Mouse (Mus musculus) embryonic facial prominence, embryonic 14.5 days (tissue): ENCODE data around the gene Gm20479. TPM values are rescaled to one million over a fixed set of nuclear protein-coding genes. Genes with fewer than 3 reads are reported as not detected.

Source experiments
- ATAC-seq: fragments of 200-750 bp; cut with Nextera tagmentation; 2 replicates; pipeline ENCODE4 v1.8.0; 2017; ENCODE audit warnings: low read depth, moderate number of reproducible peaks, moderate TSS enrichment
- DNase-seq: peaks from one replicate; pipeline ENCODE4 v3.0.0-alpha.2; 2015; ENCODE audit warnings: low spot score
- H3K27ac ChIP-seq: fragments of 300-500 bp; sonication (generic); replicated peaks from 2 replicates; pipeline ENCODE4 v1.5.1; 2014; ENCODE audit warnings: low read depth, mild to moderate bottlenecking, low read length, moderate library complexity
- H3K27me3 ChIP-seq: fragments of 300-500 bp; sonication (generic); replicated peaks from 2 replicates; pipeline ENCODE4 v1.6.1; 2014; ENCODE audit warnings: low read length; ENCODE audit not compliant: control insufficient read depth, insufficient read depth
- H3K36me3 ChIP-seq: fragments of 300-500 bp; sonication (generic); 2 replicates; pipeline ENCODE4 v1.6.1; 2014; ENCODE audit warnings: low read length, mixed read lengths; ENCODE audit not compliant: control insufficient read depth, insufficient read depth
- H3K4me1 ChIP-seq: fragments of 300-500 bp; sonication (generic); 2 replicates; pipeline ENCODE4 v1.6.1; 2014; ENCODE audit warnings: antibody characterized with exemption, low read length; ENCODE audit not compliant: control insufficient read depth, insufficient read depth
- H3K4me2 ChIP-seq: fragments of 300-500 bp; sonication (generic); 2 replicates; pipeline ENCODE4 v1.6.1; 2014; ENCODE audit warnings: low read depth, mild to moderate bottlenecking, low read length, moderate library complexity, mixed read lengths
- H3K4me3 ChIP-seq: fragments of 300-500 bp; sonication (generic); 2 replicates; pipeline ENCODE4 v1.5.1; 2014; ENCODE audit warnings: low read depth, mild to moderate bottlenecking, low read length
- H3K9ac ChIP-seq: fragments of 300-500 bp; sonication (generic); 2 replicates; pipeline ENCODE4 v1.6.1; 2014; ENCODE audit warnings: low read depth, mild to moderate bottlenecking, low read length, moderate library complexity, mixed read lengths
- H3K9me3 ChIP-seq: fragments of 300-500 bp; sonication (generic); 2 replicates; pipeline ENCODE4 v1.6.1; 2016; ENCODE audit warnings: low read length; ENCODE audit not compliant: control insufficient read depth
- WGBS: fragments of 180-500 bp; shearing (Covaris S2); extraction: QIAGEN DNeasy Blood & Tissue Kit; methylation state at CpG from one replicate; pipeline ENCODE4 v1.1.7; 2014; 5-methylcytosine and 5-hydroxymethylcytosine counted together
- polyA plus RNA-seq: library from polyadenylated mRNA; unstranded; fragments of >200 nt; fragmentation: Nextera tagmentation; extraction: Ambion mirVana; gene quantifications from 2 replicates; pipeline ENCODE4 v1.2.1, GENCODE M21; 2014

Gene Gm20479
- polyA plus RNA-seq, 1 experiment from 2014 or later, result not detected

DNA sequence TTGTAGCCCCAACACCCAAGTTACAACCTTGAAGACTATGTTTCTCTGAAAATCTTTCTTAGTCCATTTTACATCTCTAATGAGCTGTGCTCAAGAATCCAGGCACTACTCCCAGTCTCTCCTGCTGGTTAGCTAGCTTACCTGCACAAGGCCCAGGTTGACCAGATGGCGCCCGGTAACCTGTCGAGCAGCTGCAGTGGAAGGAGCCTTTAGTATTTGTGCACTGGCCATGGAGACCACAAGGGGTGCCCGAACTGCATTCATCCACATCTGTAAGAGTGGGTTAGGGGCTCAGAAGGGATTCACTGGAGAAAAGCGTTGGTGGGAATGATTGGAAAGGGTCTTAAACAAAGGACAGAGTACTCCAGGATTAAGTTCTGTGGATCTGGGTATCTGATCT is 34.2 kb downstream of the Gm20479 start:
- peaks cover 31% of the 10 kb centered on the region for H3K36me3 ChIP-seq
- no peaks in the 10 kb centered on the region for H3K9me3 ChIP-seq
- ATAC-seq (no peak), DNase-seq (no peak)
- no peak overlapping the region for H3K27ac ChIP-seq
- no peak overlapping the region for H3K9ac ChIP-seq
- H3K4me2 ChIP-seq, result no peak overlapping the region
- peaks cover 34% of the 10 kb centered on the region for H3K27me3 ChIP-seq
- 93% methylated on average over 5 of the region's 5 CpGs for WGBS
- peaks cover 9% of the 10 kb centered on the region; the same call in 1 of the 2 replicates for H3K4me1 ChIP-seq
- H3K4me3 ChIP-seq, result no peak overlapping the region

DNA sequence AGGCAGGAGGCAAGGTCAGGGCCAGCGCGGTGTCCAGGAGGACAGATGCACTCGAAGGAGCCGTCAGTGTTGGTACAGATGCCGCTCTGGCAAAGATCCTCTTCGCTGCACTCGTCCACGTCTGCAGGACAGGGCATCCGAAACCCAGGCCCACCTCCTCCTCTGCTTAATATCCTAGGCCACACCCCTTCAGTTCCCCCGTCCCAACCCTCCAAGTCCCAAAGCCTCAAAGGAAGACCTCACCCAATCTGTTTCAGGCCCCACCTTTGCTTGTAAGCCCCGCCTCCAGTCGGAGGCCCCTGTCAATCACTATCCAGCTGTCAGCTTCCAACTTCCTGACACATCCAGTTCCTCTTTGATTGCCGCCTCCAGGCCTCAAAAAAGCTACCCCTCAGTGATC is 34.9 kb downstream of the Gm20479 start:
- DNase-seq (no peak), ATAC-seq (no peak)
- Histone ChIP-seq H3K9me3 (no peaks in the 10 kb centered on the region), H3K4me1 (peaks cover 9% of the 10 kb centered on the region; the same call in 1 of the 2 replicates), H3K9ac (no peak overlapping the region), H3K27me3 (peaks cover 27% of the 10 kb centered on the region), H3K4me3 (no peak overlapping the region), H3K27ac (no peak overlapping the region), H3K4me2 (no peak overlapping the region), H3K36me3 (peaks cover 32% of the 10 kb centered on the region)
- 21% methylated on average over 10 of the region's 13 CpGs for WGBS

DNA sequence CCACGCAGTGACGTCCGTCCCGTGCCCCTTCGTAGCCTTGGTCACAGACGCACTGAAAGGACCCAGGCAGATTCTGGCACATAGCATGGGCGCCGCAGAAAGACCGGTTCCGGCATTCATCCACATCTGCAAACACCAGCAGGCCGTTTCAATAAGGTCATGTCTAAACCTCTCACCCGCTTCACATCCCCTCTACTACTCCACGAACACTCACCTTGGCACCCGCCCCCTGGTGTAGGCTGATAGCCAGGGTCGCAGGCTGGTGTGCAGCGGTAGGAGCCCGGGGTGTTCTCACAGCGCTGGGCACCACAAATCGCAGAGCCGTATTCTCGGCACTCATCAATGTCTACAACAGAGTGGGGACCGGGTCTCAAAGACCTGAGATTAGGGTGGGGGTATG is 37.8 kb downstream of the Gm20479 start:
- no peak for DNase-seq
- Histone ChIP-seq H3K27ac (no peak overlapping the region), H3K9ac (no peak overlapping the region), H3K4me1 (no peaks in the 10 kb centered on the region), H3K4me2 (no peak overlapping the region), H3K27me3 (peaks cover 2% of the 10 kb centered on the region; the same call in 1 of the 2 replicates), H3K4me3 (no peak overlapping the region), H3K36me3 (peaks cover 27% of the 10 kb centered on the region), H3K9me3 (peaks cover 2% of the 10 kb centered on the region; the same call in 1 of the 2 replicates)
- ATAC-seq, result no peak
- WGBS, result 91% methylated on average over 22 of the region's 22 CpGs

DNA sequence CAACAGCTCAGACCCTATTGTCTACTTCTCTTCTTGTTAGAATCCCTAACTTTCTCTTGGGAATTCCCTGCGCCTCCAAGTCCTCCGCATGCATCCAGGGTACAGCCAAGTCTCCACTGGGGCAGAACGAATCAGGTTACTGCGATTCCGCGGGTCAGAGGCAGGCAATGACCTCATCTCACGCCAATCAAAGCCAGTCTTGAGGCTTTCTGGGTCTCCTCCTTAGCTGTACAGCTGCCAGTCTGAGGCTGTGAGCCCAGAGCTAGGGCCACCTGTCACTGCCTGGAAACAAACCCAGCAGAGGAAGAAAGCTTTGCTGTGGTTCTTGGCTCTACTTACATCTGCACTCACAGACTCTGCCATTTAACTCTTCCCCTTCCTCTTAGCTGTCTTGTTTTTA is 41.3 kb downstream of the Gm20479 start:
- Histone ChIP-seq H3K36me3 (peaks cover 33% of the 10 kb centered on the region), H3K4me3 (no peak overlapping the region), H3K9ac (no peak overlapping the region), H3K4me2 (no peak overlapping the region), H3K27me3 (no peaks in the 10 kb centered on the region), H3K27ac (no peak overlapping the region), H3K9me3 (peaks cover 12% of the 10 kb centered on the region; the same call in 1 of the 2 replicates), H3K4me1 (no peaks in the 10 kb centered on the region)
- 21% methylated on average over 7 of the region's 7 CpGs for WGBS
- DNase-seq (peak; percentile 87), ATAC-seq (peak; percentile 93)

DNA sequence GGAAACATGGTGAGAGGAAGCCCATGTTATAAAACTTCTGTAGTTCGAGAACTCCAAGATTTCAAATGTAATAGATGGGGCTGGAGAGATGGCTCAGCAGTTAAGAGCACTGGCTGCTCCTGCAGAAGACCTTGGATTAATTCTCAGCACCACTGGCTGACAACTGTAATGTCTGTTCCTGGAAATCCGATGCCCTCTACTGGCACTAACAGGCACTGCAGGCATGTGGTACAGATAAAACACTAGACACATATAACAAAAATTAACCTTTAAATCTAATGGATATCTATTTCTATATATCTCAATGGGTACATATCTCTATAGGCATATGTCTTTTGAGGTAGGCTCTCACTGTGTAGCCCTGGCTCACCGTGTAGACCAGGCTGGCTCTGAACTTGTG is 42.8 kb downstream of the Gm20479 start:
- 91% methylated on average over 3 of the region's 3 CpGs for WGBS
- ATAC-seq, result no peak
- Histone ChIP-seq H3K4me3 (no peak overlapping the region), H3K4me1 (peaks cover 8% of the 10 kb centered on the region; the same call in 1 of the 2 replicates), H3K9me3 (peaks cover 12% of the 10 kb centered on the region; the same call in 1 of the 2 replicates), H3K27me3 (no peaks in the 10 kb centered on the region; the same call in 1 of the 2 replicates), H3K4me2 (no peak overlapping the region), H3K36me3 (peaks cover 29% of the 10 kb centered on the region), H3K9ac (no peak overlapping the region), H3K27ac (no peak overlapping the region)
- DNase-seq, result no peak

DNA sequence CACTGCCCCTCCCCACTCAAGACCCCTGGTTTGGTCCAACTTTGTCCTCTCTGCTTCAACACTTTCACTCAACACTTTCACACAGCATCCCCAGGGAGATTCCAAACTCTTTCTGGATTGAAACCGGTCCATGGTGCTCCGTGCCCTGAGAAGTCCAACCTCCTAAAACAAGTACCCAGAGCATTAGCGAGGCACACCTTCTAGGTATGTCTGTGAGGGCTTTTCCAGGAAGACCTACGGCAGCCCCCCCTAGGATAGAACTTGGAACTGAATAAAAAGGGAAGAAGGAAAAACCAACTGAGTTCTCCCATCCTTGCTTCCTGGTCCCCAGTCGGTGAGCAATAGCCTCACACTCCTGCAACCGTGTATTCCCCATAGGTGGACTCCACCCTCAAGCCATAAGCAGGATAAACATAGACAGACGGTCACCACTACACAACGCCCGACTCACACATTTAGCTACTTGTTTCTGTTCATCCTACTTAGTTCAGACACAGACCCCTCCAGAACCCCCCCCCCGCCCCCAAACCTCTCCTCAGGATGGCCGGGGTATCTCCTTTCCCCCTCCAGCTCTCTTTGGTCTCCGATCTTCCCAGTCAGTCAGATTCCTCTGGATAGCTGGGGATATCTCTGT is 45.5 kb downstream of the Gm20479 start:
- no peak for ATAC-seq
- no peak overlapping the region for H3K9ac ChIP-seq
- no peak for DNase-seq

GRCm38 (mm10) chr7:27310996-27311535 is 46.2 kb downstream of the Gm20479 start:
- DNase-seq, result no peak
- Histone ChIP-seq H3K9ac (no peak overlapping the region), H3K4me1 (peaks cover 8% of the 10 kb centered on the region; the same call in 1 of the 2 replicates), H3K4me2 (no peak overlapping the region), H3K9me3 (peaks cover 12% of the 10 kb centered on the region; the same call in 1 of the 2 replicates), H3K27me3 (no peaks in the 10 kb centered on the region; the same call in 1 of the 2 replicates), H3K4me3 (no peak overlapping the region), H3K36me3 (peaks cover 23% of the 10 kb centered on the region; the same call in 1 of the 2 replicates), H3K27ac (no peak overlapping the region)
- 42% methylated on average over 8 of the region's 8 CpGs for WGBS
- no peak for ATAC-seq

More for the DNA sequence above, 45.5 kb downstream of the Gm20479 start:
- WGBS, result 90% methylated on average over 12 of the region's 12 CpGs
- no peak overlapping the region for H3K27ac ChIP-seq
- peaks cover 12% of the 10 kb centered on the region; the same call in 1 of the 2 replicates for H3K9me3 ChIP-seq
- peaks cover 20% of the 10 kb centered on the region; the same call in 1 of the 2 replicates for H3K36me3 ChIP-seq
- no peaks in the 10 kb centered on the region; the same call in 1 of the 2 replicates for H3K27me3 ChIP-seq
- H3K4me3 ChIP-seq, result no peak overlapping the region
- peaks cover 8% of the 10 kb centered on the region; the same call in 1 of the 2 replicates for H3K4me1 ChIP-seq
- H3K4me2 ChIP-seq, result no peak overlapping the region

- H3K36me3 ChIP-seq, result peaks cover 23% of the 10 kb centered on the region; the same call in 1 of the 2 replicates
- peak; percentile 59 for DNase-seq
- peak; percentile 71 for ATAC-seq
- H3K4me1 ChIP-seq, result peaks cover 8% of the 10 kb centered on the region; the same call in 1 of the 2 replicates
- peak overlapping the region; percentile 5; the same call in 1 of the 2 replicates for H3K4me3 ChIP-seq
- H3K9me3 ChIP-seq, result peaks cover 12% of the 10 kb centered on the region; the same call in 1 of the 2 replicates
- no peaks in the 10 kb centered on the region; the same call in 1 of the 2 replicates for H3K27me3 ChIP-seq
- WGBS, result 5% methylated on average over 11 of the region's 17 CpGs
- no peak overlapping the region for H3K9ac ChIP-seq
- H3K27ac ChIP-seq, result peak overlapping the region; percentile 44; the same call in 1 of the 2 replicates
- H3K4me2 ChIP-seq, result peak overlapping the region; percentile 34; the same call in 1 of the 2 replicates
Observed at GRCm38 (mm10) chr7:27310306-27310705, 46.9 kb downstream of the Gm20479 start.
